Mouse (Mus musculus): ENCODE measurements around the gene Atp6v1g2. TPM values are rescaled to one million over a fixed set of nuclear protein-coding genes. Genes with fewer than 3 reads are reported as not detected.
"Not testable (repeated sequence)": the region's sequence is repeated elsewhere in the genome, so short reads cannot be mapped to it uniquely, and the experiment has no call there.

Atp6v1g2 gene
- total RNA-seq, 1 experiment = 0.71 TPM

DNA sequence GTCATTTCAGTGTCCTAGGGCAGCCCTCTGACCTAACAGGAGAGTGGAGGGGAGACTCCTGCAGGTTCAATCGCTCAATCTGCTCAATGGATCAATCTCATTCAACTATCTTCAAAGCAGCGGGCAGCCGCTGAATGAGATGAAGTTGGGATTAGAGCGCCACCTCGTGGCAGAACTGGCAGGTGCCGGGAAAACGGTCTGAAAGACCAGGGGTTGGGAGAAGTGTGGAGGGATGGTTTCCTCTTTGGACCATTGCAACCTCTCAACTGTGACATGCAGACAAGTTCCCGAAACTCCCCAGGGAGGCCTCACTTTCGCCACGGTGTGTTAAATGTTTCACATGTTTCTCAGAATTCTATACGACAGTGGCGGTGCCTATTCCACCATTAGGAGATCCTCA is 1.4 kb upstream of the Atp6v1g2 start:
- H3K9ac ChIP-seq (ENCODE audit: insufficient read depth, low read depth, low read length, poor library complexity, severe bottlenecking) = peak overlapping the region; percentile 35; the same call in 1 of the 2 replicates
- peaks cover 0 to 2% of the 10 kb centered on the region in 2 experiments; a peak in 1 of 4 replicates for H3K4me1 ChIP-seq (ENCODE audit: control insufficient read depth in 2 of 2, insufficient read depth in 2 of 2, low read length in 2 of 2, poor library complexity in 1 of 2)
- H3K27ac ChIP-seq (ENCODE audit: insufficient read depth, low read depth, low read length, poor library complexity, severe bottlenecking) = no peak overlapping the region
- in situ Hi-C loops (cut with MboI; ENCODE audit: low sequenced_read_pairs in 2 of 2, unreplicated experiment in 2 of 2) = loop anchor here (5.0 kb wide), 1 partner anchor 65 kb away; no protein-coding TSS in a partner anchor
- 0 out of 2 replicates have a peak, but pooled peaks have one; percentile 33 for TF ChIP-seq ZNF384 (IDR thresholded peaks at IDR 0.05; ENCODE audit: low read depth, low read length)
- TF ChIP-seq HCFC1 (IDR thresholded peaks at IDR 0.05; ENCODE audit: borderline replicate concordance, insufficient read depth, low read length) = no peak
- TF ChIP-seq ZC3H11A (IDR thresholded peaks at IDR 0.05; ENCODE audit: borderline replicate concordance, low read depth, low read length) = peak; percentile 74
- TF ChIP-seq MAFK (IDR thresholded peaks at IDR 0.05; ENCODE audit: insufficient read depth, low read depth, low read length) = no peak
- peak overlapping the region in 1 of 2 experiments; percentile 21; a peak in 1 of 4 replicates for H3K4me3 ChIP-seq (ENCODE audit: insufficient read depth in 1 of 2, low read depth in 1 of 2, low read length in 2 of 2, poor library complexity in 1 of 2, severe bottlenecking in 1 of 2)
- H3K36me3 ChIP-seq (ENCODE audit: control insufficient read depth, insufficient read depth, low read length, poor library complexity, severe bottlenecking) = peaks cover 19% of the 10 kb centered on the region
- peak; percentile 81 for DNase-seq (ENCODE audit: low read depth, low spot score)
- no peaks in the 10 kb centered on the region for H3K9me3 ChIP-seq (ENCODE audit: control insufficient read depth, insufficient read depth, low read depth, low read length)

DNA sequence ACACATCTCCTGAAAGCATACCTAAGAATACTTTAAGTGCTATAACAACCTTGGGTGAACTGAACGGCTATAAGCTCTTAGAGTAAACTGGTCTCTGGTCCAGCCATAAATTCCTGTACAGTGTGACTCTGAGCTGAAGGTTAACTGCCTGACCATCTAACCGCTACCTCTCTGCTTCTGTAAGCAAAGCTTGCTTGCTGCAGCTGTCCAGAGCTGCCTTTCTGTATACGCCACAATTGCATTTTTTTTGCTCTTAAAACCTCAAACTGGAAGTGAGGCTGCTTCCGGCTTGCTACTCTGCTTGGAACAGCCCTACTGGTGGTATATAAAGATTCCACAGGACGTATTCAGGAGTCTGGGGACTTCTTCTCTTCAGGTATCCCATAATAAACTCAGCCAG is 801 bp upstream of the Atp6v1g2 start:
- no peak for DNase-seq (ENCODE audit: low read depth, low spot score)
- no peaks in the 10 kb centered on the region for H3K9me3 ChIP-seq (ENCODE audit: control insufficient read depth, insufficient read depth, low read depth, low read length)
- peaks cover 19% of the 10 kb centered on the region for H3K36me3 ChIP-seq (ENCODE audit: control insufficient read depth, insufficient read depth, low read length, poor library complexity, severe bottlenecking)
- in situ Hi-C loops (cut with MboI; ENCODE audit: low sequenced_read_pairs in 2 of 2, unreplicated experiment in 2 of 2) = loop anchor here (5.0 kb wide), 1 partner anchor 65 kb away; no protein-coding TSS in a partner anchor
- H3K27ac ChIP-seq (ENCODE audit: insufficient read depth, low read depth, low read length, poor library complexity, severe bottlenecking) = no peak overlapping the region
- peak overlapping the region; percentile 35; the same call in 1 of the 2 replicates for H3K9ac ChIP-seq (ENCODE audit: insufficient read depth, low read depth, low read length, poor library complexity, severe bottlenecking)
- TF ChIP-seq ZC3H11A (IDR thresholded peaks at IDR 0.05; ENCODE audit: borderline replicate concordance, low read depth, low read length) (no peak), MAFK (IDR thresholded peaks at IDR 0.05; ENCODE audit: insufficient read depth, low read depth, low read length) (no peak), CHD2 (IDR thresholded peaks at IDR 0.05; ENCODE audit: low read depth, low read length) (no peak), HCFC1 (IDR thresholded peaks at IDR 0.05; ENCODE audit: borderline replicate concordance, insufficient read depth, low read length) (no peak), ZNF384 (IDR thresholded peaks at IDR 0.05; ENCODE audit: low read depth, low read length) (no peak)
- peaks cover 0 to 2% of the 10 kb centered on the region in 2 experiments; a peak in 1 of 4 replicates for H3K4me1 ChIP-seq (ENCODE audit: control insufficient read depth in 2 of 2, insufficient read depth in 2 of 2, low read length in 2 of 2, poor library complexity in 1 of 2)
- no peak overlapping the region for H3K4me3 ChIP-seq (ENCODE audit: insufficient read depth in 1 of 2, low read depth in 1 of 2, low read length in 2 of 2, poor library complexity in 1 of 2, severe bottlenecking in 1 of 2)

DNA sequence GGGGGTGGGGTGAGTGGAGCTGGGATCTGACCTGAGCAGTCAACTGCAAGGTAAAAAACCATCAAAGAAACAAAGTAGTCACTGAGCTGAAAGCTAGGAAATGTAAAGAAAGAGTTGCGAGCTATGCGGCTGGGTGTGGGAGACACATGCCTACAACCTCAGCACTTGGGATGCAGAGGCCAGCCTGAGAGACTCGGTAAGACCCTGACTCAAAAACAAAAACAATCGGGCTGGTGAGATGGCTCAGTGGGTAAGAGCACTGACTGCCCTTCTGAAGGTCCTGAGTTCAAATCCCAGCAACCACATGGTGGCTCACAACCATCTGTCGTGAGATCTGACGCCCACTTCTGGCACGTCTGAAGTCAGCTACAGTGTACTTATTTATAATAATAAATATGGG is 630 bp downstream of the Atp6v1g2 start:
- not testable (repeated sequence) for H3K4me3 ChIP-seq (ENCODE audit: insufficient read depth in 1 of 2, low read depth in 1 of 2, low read length in 2 of 2, poor library complexity in 1 of 2, severe bottlenecking in 1 of 2); H3K4me1 ChIP-seq (ENCODE audit: control insufficient read depth in 2 of 2, insufficient read depth in 2 of 2, low read length in 2 of 2, poor library complexity in 1 of 2); H3K9me3 ChIP-seq (ENCODE audit: control insufficient read depth, insufficient read depth, low read depth, low read length); H3K9ac ChIP-seq (ENCODE audit: insufficient read depth, low read depth, low read length, poor library complexity, severe bottlenecking); DNase-seq (ENCODE audit: low read depth, low spot score); H3K27ac ChIP-seq (ENCODE audit: insufficient read depth, low read depth, low read length, poor library complexity, severe bottlenecking)
- in situ Hi-C loops (cut with MboI; ENCODE audit: low sequenced_read_pairs in 2 of 2, unreplicated experiment in 2 of 2) = loop anchor here (5.0 kb wide), 1 partner anchor 67 kb away; no protein-coding TSS in a partner anchor
- H3K36me3 ChIP-seq (ENCODE audit: control insufficient read depth, insufficient read depth, low read length, poor library complexity, severe bottlenecking) = peaks cover 16% of the 10 kb centered on the region

DNA sequence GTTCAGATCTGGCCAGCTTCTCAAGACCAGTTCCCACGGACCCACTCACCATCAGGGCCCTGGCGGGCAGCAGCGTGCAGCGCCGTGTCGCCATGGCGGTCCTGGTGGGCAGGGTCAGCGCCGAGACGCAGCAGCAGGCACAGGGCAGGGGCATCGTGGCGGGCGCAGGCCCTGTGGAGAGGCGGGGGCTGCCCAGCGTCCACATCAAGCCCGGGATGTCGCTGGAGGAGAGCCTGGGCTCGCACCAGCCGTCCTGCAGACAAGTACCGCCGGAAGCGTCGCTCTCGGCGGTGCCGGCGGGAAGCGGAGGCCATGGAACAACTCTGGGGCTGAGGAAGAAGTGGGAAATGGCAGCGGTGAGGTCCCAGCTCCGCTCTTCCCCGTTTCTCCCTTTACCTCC is 1.4 kb downstream of the Atp6v1g2 start:
- in situ Hi-C loops (cut with MboI; ENCODE audit: low sequenced_read_pairs in 2 of 2, unreplicated experiment in 2 of 2) = loop anchor here (5.0 kb wide), 1 partner anchor 68 kb away; no protein-coding TSS in a partner anchor

More for the DNA sequence above, 1.4 kb downstream of the Atp6v1g2 start:
- Histone ChIP-seq H3K9ac (ENCODE audit: insufficient read depth, low read depth, low read length, poor library complexity, severe bottlenecking) (peak overlapping the region; percentile 83), H3K4me1 (ENCODE audit: control insufficient read depth in 2 of 2, insufficient read depth in 2 of 2, low read length in 2 of 2, poor library complexity in 1 of 2) (peaks cover 0 to 2% of the 10 kb centered on the region in 2 experiments; a peak in 1 of 4 replicates), H3K27ac (ENCODE audit: insufficient read depth, low read depth, low read length, poor library complexity, severe bottlenecking) (peak overlapping the region; percentile 14; the same call in 1 of the 2 replicates), H3K4me3 (ENCODE audit: insufficient read depth in 1 of 2, low read depth in 1 of 2, low read length in 2 of 2, poor library complexity in 1 of 2, severe bottlenecking in 1 of 2) (peak overlapping the region; percentile 74 to 76), H3K36me3 (ENCODE audit: control insufficient read depth, insufficient read depth, low read length, poor library complexity, severe bottlenecking) (peaks cover 9% of the 10 kb centered on the region; the same call in 1 of the 2 replicates), H3K9me3 (ENCODE audit: control insufficient read depth, insufficient read depth, low read depth, low read length) (no peaks in the 10 kb centered on the region)
- DNase-seq (ENCODE audit: low read depth, low spot score) = no peak
- TF ChIP-seq HCFC1 (IDR thresholded peaks at IDR 0.05; ENCODE audit: borderline replicate concordance, insufficient read depth, low read length) = no peak
- no peak for TF ChIP-seq ZNF384 (IDR thresholded peaks at IDR 0.05; ENCODE audit: low read depth, low read length)
- no peak for TF ChIP-seq MAFK (IDR thresholded peaks at IDR 0.05; ENCODE audit: insufficient read depth, low read depth, low read length)
- no peak for TF ChIP-seq CHD2 (IDR thresholded peaks at IDR 0.05; ENCODE audit: low read depth, low read length)
- no peak for TF ChIP-seq ZC3H11A (IDR thresholded peaks at IDR 0.05; ENCODE audit: borderline replicate concordance, low read depth, low read length)
